Mouse (Mus musculus) naive thymus-derived CD4-positive, alpha-beta T cell, adult 2 months (primary cell): ENCODE measurements around the gene Ache.
"Not testable (repeated sequence)": the region's sequence is repeated elsewhere in the genome, so short reads cannot be mapped to it uniquely, and the experiment has no call there.

ENCODE experiments used
- DNase-seq: peaks from one replicate; pipeline ENCODE4 v3.0.0-alpha.2; 2011; ENCODE audit warnings: low read depth

Gene Ache

DNA sequence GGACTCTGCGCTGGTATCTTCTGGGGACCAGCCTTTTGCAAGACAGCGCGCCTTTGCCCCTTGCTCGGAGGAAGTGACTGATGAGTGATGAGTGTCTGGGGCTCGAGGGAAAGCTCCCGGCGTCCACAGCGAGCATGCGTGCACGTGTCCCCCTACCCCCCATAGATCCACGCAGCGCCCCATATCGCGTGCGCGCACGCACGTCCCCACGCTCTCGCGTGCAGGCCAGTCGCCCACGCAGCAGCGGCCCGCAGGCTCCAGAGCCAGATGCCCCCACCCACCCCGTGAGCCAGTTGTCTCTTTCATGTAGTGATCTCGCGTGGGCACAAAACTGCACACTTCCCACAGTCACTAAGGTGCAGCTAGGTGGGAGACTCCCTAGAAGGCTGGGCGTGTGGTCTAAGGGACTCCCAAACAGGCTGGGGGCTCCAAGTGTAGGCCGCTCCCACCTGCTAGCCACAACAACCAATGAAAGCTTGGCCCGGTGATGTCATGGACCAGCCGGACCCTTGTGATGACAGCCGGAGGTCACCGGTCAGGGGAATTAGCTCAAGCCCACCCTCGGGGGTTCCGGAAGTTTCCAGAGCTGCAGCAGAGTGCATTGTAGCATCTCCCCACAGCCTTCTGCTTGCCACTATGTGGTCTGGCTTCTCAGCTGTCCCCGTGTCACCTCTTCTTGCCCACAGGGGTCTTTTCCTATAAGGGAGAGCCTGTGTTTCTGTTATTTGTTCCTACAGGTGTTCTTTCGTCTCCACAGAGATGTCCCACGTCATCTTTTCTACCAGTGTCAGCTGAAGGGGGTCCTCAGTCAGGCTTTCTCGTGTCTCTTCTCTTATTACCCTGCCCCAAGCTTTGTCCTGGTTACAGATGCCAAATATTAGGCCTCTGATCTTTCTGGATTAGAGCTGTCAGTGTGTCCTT is at the start of gene Ache:
Gene Ache, plus strand, starts transcription at position 488 of the 921 bp plus-strand sequence.
- DNase-seq = peak; percentile 59

DNA sequence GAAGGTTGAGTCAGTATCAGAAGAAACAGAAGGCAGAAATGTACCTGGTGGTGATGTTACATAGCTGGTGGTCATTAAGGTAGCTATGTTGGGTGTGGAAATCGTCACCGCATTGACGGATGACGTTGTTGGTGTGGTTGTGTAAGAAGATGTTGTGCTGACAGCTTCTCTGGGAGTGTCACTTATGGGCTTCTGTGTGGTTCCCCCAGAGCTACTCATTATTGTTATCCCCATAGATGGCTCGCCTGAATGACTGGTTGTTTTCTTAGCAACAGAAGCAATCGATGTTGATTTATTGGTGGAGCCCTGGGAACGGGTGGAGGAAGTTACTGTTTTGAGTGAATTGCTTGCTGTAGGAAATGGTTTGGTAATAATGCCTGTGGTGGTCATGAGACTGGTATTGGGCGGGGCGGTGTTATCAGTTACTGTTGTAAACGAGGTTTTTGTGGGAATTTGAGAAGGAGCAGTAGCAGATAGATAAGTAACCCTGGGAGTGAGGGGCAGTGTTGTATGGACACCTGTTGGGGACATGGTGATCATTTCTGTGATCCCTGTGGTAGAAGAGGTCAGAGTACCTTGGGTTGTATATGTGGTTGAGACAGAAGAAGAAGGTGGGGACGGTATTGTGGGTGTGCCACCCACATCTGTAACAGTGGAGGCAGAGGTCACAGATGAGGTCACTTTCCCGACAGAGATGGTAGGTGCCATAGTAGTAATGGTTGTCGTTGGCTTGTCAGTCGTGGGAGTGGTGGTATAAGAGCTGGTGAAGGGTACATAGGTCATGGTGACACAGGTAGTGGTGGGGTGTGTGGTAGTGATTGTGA is 23.2 kb upstream of the Ache start:
- DNase-seq = no peak

DNA sequence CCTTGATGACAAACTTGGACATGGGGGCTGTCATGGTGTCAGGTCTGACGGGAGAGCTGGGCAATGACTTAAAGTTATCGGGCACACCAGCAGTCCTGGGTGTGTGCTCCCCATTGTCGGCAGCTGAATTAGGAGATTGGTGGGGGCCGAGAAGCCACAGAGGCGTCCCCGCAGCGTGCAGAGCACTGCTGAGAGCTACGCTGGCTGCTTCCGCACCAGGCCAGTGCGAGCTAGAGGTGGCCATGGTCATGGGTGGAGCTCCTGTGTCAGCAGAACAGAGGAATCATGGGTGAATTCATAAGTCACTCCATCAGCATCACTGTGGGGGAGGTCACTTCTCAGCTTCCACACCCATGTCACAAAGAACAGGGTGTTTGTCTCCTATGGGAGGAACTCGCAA is 22.5 kb upstream of the Ache start:
- no peak for DNase-seq

DNA sequence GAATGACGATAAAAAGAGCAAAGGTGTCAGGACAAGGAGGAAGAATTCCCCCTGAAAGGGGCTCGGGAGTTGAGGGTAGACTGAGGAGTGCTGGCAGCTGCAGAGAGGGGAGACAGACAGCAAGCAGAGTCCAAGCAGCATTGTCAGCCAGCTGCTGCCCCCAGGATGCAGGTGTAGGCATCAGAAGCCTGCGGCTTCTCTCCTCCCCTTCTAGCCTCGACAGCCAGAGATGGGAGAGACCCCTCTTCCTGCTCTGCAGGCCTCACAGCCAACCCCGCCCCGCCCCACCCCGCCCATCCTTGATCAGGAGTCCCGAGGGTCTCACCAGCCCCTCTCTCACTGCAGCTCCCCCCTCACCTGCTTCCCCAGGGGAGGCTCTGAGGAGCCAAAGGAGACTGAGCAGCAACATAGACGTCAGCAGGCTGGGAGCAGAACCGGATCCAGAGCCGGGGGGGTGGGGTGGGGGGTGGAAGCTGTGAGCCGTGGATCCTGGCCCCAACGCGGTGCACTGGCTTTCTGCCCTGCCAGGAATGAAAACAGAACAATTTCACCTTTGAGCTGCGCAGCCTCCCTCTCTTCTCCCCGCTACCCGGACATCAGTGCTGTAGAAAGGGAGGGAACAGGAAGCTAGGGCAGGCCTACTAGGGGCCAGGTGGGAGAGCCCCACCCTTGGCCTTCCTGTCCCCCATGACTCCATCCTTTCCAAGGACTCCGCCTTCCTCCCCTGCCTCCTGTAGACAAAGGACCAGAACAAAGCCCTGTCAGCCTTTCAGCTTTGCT is 19.0 kb upstream of the Ache start:
- DNase-seq = no peak

DNA sequence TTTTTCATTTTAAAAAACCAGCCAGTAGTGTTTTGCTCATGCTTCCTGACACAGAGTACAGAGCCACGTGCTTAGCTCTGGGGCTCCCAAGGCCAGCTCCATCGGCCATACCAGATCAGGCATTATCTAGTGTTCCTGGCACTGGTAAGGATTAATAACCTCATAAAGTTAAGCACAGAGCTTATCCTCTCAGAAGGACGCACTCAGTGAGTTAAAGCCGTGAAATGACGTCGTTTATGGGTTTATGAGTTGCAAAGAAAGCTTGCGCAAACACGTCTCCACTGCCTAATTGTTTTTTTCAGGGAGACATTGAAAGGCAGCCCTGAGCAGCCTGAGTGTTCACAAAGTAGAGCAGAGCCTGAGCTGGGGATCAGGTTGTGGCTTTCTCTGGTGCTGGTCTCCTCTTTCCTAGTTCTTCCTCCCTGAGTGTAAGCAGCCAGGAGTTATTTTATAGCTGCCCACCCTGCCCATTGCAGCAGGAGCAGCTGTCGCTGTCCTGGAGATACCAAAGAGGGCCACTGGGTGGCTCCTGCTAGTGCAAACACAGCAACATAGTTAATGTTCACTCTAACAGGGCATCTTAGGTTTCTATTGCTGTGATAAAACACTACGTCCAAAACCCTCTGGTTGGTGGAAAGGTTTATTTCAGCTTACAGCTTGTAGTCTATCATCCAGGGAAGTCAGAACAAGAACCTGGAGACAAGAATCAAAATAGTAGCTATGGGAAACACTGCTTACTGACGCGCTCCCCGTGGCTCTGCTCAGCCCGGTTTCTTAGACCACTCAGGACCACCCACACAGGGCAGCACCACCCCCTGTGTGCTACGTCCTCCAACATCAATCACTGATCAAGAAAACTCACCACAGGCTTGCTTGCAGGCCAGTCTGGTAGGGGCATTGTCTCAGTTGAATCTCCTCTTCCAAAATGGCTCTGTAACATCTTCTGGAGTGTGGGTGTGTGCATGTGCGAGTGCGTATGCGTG is 9.7 kb upstream of the Ache start:
- DNase-seq = no peak

DNA sequence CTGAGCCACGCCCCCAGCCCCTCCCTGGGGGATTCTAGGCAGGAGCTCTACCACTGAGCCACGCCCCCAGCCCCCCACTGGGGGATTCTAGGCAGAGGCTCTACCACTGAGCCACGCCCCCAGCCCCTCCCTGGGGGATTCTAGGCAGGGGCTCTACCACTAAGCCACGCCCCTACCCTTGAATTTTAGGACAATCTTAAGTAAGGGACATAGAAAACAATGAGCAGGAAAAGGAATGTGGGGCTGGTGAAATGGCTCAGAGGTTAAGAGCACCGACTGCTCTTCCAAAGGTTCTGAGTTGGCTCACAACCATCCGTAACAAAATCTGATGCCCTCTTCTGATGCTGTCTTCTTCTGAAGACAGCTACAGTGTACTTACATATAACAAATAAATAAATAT is 2.9 kb upstream of the Ache start:
- DNase-seq = not testable (repeated sequence)

DNA sequence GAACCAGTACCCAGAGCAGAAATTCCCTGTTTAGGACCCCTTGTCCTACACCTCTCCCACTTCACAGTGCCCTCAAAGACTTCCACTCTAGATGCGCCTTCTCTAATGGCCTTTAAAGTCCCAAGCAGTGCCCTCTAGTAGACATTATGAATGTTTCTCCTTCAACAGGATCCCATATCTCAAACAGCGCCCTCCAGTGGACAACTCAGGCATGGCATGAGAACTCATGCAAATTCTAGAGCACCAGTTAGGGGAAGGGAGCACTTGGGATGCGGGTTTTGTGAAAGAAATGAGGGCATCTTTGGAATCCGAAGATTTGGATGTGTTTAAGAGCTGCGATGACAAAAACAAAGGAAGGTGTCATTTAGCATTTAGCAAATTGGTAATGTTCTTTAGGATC is 2.3 kb upstream of the Ache start:
- peak; percentile 86 for DNase-seq

DNA sequence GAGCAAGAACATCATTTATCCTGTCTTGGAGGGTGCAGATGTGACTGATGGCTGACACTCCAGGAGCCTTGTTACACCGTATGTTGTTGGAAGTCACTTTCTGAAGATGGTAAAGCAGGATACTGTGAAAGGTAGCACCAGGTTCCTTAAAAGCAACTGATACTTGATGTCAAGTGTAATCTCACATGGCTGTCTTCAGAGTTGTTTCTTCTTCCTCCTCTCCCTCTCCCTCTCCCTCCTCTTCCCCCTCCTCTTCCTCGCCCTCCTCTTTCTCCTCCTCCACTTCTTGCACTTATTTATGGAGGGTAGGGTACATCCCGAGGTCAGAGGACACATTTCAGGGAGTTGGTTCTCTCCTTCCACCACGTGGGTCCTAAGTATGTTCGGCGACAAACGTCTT is 1.3 kb upstream of the Ache start:
- DNase-seq = no peak

DNA sequence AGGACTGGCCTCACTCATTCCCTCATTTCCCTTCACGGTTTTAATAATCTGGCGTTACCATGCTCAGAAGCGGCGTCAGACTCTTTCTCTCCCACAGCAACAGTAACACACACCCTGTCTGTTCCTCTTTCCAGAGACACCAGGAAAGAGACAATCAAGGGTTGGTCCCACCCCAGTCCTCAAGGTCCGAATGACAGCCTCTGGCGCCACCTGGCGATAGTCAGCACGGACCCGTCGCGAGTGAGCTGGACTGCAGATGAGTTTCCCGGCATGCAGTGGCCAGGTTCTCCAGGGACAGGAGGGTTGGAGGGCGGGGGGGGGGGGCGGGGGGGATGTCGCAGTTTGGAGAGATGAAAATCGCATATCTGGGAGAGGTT is 676 bp upstream of the Ache start:
- peak; percentile 83 for DNase-seq

DNA sequence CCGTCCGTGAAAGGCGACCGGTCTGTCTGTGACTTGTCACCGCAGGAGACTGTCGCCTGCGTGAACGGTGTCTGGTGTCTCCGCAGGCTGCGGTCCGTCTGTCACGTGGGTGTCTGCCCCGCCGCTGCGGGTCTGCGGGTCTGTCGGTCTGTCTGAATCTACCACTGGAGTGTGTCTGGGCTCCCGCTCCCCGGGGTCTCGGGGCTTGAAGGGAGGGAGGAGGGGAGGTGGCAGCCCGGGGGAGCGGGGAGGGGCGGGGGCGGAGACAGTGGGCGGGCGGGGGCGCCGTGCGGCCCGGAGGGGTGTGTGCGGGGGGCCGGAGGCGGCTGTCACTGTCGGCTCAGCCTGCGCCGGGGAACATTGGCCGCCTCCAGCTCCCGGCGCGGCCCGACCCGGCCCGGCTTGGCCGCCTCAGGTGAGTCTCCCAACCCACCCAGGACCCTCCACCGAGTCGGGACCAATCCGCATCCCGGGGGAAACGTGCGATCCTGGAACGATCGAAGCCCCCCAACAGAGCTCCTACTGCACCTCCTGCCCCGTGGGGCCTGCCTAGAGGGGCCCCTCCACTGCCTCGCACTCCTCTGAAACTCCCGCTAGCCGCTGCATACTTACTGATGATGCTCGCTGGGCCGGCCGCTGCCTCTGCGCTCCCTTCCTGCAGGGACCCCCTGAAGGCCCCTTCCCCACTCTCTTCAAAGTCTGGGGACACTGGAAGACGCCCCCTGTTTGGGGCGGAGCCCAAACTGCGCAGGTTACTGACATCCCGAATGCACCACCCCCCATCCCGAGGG is 829 bp downstream of the Ache start:
- DNase-seq = peak; percentile 38

DNA sequence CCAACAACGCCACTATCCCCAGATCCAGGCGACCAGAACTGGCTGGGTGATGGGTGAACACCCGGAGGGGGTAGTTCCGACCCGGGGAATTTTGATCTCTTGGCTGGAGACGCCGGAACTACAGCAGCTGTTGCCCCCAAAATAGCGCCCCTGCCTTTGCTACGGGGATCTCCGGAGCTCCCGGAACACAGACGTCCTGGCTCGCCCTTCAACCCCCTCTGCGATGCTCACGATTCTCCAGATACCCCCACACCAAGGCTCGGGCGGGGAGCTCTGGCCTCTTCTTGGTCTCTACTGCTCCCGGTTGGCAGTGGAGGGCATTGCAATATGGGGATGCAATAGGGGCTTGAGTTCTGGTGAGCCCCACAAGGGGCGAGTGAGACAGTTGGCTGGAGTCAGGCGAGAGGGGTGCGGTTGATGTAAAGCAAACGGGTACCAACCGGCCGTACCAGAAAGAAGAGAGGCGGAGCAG is 1.7 kb downstream of the Ache start:
- peak; percentile 45 for DNase-seq

DNA sequence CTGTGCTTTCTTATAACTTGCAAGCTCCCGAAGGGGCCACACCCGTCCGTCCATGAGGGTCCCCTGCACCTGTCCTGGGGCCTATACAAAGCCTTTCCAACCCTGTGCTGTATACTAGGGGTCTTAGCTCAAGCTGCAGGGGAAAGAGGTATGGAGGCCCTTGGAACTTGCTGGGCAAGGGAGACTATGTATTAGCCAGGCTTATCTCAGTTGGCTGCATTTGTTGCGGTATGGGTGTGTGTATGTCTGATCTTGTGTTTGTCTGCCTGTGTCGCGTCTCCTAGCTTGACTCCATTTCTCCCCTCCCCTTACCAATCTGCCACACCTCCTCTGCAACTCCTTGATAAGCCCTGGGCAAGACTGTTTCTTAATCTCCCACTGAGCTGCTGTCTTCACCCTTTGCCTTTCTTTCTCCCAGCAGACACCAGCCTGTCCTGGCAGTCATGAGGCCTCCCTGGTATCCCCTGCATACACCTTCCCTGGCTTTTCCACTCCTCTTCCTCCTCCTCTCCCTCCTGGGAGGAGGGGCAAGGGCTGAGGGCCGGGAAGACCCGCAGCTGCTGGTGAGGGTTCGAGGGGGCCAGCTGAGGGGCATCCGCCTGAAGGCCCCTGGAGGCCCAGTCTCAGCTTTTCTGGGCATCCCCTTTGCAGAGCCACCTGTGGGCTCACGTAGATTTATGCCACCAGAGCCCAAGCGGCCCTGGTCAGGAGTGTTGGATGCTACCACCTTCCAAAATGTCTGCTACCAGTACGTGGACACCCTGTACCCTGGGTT is 2.5 kb downstream of the Ache start:
- DNase-seq = no peak

DNA sequence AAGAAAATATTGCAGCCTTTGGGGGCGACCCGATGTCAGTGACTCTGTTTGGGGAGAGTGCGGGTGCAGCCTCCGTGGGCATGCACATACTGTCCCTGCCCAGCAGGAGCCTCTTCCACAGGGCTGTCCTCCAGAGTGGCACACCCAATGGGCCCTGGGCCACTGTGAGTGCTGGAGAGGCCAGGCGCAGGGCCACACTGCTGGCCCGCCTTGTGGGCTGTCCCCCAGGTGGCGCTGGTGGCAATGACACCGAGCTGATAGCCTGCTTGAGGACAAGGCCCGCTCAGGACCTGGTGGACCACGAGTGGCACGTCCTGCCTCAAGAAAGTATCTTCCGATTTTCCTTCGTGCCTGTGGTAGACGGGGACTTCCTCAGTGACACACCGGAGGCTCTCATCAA is 3.4 kb downstream of the Ache start:
- peak; percentile 53 for DNase-seq

DNA sequence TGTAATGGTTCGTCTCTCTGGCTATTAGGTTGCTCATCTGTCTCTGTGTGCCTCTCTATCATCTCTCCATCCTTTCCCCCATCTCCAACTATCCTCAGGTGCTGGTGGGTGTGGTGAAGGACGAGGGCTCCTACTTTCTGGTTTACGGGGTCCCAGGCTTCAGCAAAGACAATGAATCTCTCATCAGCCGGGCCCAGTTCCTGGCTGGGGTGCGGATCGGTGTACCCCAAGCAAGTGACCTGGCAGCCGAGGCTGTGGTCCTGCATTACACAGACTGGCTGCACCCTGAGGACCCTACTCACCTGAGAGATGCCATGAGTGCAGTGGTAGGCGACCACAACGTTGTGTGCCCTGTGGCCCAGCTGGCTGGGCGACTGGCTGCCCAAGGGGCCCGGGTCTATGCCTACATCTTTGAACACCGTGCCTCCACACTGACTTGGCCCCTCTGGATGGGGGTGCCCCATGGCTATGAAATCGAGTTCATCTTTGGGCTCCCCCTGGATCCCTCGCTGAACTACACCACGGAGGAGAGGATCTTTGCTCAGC is 4.1 kb downstream of the Ache start:
- no peak for DNase-seq

DNA sequence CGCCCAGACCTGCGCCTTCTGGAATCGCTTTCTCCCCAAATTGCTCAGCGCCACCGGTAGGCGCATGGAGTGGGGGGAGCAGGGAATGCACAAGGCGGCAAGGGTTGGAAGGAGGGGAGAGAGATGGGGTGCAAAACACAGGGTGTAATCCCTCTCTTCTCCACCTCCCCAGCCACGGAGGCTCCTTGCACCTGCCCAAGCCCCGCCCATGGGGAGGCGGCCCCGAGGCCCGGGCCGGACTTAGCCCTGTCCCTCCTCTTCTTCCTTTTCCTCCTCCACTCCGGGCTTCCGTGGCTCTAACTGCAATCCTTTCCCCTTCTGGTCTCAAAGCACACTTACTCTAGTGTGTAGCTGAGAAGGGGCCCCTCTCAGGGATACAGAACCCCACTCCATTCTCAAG is 6.0 kb downstream of the Ache start:
- DNase-seq = peak; percentile 65

DNA sequence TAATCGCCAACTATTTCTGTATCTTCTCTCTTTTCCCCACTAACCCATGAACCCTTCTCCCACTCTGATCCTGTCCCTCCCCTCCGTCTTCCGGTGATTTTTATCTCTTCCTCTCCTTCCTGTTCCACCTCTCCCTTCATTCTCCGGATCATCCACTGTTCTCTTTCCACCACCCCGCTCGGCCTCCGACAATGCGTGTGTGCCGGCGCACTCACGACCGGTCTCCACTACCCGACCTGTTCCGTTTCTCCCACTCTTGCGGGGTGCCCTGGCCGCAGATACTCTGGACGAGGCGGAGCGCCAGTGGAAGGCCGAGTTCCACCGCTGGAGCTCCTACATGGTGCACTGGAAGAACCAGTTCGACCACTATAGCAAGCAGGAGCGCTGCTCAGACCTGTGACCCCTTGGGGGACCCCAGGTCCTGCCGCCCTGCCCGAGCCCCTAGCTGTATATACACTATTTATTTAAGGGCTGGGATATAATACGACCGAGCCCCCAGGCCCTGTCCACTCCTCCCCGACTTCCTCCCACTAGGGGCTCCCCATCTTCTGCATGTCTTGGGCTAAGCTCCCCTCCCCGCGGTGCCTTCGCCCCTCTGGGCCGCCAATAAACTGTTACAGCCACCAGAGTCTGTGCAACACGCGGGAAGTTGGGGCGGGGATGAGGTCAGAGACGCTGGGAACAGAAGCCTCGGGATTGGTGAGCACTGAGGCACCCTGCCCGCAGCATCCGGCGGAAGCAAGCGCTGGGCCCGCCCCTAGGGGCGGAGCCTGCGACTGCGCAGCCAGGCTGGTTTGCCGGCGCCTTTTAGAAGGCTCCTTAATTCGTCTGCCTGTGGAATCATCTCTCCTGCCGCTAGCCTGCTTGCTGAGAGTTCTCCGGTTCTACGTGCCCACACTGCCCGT is 6.8 kb downstream of the Ache start, which contains the start of gene Ufsp1:
Gene Ufsp1, plus strand, starts transcription at position 791 of the 905 bp plus-strand sequence.
- peak; percentile 95 for DNase-seq

DNA sequence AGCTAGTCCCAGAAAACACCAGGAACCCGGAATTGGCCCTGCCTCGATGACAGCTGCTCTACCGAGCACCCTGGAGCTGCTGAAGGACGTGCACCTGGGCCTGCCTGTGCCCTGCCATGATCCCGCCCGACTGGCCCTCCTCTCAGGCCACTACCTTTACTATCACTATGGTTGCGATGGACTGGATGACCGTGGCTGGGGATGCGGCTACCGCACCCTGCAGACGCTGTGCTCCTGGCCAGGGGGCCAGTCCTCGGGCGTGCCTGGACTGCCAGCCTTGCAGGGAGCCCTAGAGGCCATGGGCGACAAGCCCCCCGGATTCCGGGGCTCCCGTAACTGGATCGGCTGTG is 7.4 kb downstream of the Ache start:
- DNase-seq = no peak

DNA sequence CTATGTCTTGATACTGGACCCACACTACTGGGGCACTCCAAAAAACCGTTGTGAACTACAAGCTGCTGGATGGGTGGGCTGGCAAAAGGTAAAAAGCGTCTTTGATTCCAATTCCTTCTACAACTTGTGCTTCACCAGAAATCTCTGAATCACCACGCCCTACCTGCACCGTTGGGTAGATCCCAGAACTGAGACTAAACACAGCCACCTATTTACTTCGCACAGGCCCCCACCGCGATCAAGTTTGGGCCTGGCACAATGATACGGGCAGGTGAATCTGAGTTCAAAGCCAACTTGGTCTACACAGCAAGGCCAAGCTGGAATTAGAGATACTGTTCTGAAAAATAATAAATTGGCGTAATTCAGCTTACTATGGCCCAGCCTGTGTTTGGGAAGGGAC is 8.0 kb downstream of the Ache start:
- DNase-seq = no peak
